Mouse (Mus musculus) inflammation-experienced regulatory T-cells, adult 16 weeks (primary cell): ENCODE results near the gene Nrap. TPM values are rescaled to one million over a fixed set of nuclear protein-coding genes. Genes with fewer than 3 reads are reported as not detected.

Experiments
- polyA plus RNA-seq: library from polyadenylated mRNA; unstranded; fragments of 100-300 nt; shearing (Covaris generic); gene quantifications from one replicate; pipeline ENCODE4 v1.2.1, GENCODE M21; 2017

Nrap gene
- 0.07 TPM for polyA plus RNA-seq

DNA sequence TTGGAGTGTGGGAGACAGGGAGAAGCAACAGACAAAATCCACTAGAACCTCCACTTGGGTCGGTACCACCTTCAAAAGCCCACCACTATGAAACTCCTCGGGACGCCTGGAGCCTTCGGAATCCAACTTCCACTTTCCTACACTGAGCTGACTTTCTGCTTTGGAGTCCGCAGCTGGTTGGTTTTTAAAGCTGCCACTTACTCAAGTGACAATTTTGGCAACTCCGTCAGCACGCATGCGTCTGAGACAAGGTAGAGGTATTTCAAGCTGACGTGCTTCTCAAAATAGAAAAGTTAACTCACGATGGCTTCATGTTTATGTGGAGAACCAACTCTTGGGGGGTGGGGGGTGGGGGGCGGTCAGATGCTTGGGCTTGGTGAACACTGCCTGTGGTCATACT lies at the start of gene Nrap:
Gene Nrap (minus strand): TSS at position 159 of the 400 bp plus-strand sequence.

DNA sequence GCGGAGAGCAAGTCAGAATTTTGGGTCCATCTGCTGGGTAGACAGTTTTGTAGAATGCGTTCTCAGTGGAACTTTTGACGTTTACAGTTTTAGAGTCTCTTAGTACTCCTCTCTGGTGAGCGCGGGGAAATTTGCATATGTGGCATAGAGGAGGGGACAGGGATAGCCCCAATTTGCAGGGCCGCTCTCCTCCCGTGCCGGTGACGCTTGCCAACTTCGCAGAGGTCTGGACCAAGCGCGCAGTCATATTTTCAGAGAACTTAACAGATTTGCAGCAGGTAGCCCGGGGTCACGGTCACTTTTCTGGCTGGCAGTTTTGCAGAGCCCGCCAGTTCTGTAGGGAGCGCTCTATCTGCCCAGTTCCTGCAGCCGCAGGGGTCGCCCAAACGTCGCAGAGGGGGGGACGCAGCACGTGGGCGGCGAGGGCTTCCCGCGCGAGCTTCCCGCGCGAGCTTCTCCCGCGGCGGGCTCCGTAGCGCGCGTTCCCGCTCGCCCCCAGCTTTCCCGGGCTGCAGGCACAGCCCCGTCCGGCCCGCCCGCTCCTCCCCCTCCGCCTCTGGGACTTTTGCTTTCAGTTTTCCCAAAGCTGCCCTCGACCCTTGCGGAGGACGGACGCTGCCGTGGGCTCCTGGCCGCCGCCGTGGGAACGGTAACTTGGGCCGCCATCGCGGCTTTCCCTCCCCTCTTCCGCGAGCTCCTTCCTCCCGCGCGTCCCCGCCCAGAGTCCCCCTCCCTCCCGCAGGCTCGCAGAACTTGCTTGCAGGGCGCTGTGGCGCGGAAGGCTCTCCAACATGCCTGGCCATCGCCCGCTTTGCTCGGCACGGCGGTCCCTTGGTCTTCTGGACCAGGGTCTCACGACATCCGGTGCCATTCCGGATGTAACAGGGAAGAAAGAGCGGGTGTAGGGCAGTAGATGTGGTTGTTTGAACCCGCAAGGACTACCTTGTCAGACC lies 7.1 kb upstream of the Nrap start, which contains the start of gene Casp7:
Gene Casp7 (plus strand): TSS at position 461 of the 953 bp plus-strand sequence.

DNA sequence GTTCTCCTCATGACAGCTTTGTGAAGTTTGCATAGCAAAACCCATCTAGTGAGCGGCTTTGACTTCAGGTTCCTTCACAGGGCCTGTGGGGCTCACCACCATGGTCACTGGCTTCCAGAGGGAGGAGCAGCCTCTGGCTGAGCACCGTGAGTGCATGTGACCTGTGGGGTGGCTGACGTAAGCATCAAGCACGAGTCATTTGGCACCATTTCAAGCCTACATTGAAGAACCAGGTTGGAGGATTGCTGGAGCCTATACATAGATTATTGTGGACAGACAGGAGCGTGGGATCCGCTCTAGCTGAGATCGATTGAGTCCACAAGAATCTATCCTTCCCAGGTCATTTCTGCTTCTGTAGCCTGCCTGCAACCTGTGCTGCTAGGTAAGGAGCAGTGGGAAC lies 103.0 kb downstream of the Nrap start, which contains the start of gene Habp2:
Gene Habp2 (plus strand): TSS at position 272 of the 400 bp plus-strand sequence.

Other genes with a start within 250 kb of the Nrap start
- not detected for gene Habp2, start 102.9 kb downstream of the Nrap start, polyA plus RNA-seq
- gene Casp7, start 7.1 kb upstream of the Nrap start, polyA plus RNA-seq: 47.4 TPM
- gene Plekhs1, start 71.6 kb upstream of the Nrap start, polyA plus RNA-seq: not detected
- gene Dclre1a, start 158.2 kb upstream of the Nrap start, polyA plus RNA-seq: 13.7 TPM
- gene Nhlrc2, start 158.2 kb upstream of the Nrap start, polyA plus RNA-seq: 5.8 TPM